Mouse (Mus musculus): ENCODE results near the gene Sumo3. TPM values are rescaled to one million over a fixed set of nuclear protein-coding genes. Genes with fewer than 3 reads are reported as not detected.
A peak's percentile ranks its signal among the peaks of the same experiment; 100 is the strongest.

The Sumo3 gene
- total RNA-seq, 1 experiment from 2014 or later, result 150 TPM

DNA sequence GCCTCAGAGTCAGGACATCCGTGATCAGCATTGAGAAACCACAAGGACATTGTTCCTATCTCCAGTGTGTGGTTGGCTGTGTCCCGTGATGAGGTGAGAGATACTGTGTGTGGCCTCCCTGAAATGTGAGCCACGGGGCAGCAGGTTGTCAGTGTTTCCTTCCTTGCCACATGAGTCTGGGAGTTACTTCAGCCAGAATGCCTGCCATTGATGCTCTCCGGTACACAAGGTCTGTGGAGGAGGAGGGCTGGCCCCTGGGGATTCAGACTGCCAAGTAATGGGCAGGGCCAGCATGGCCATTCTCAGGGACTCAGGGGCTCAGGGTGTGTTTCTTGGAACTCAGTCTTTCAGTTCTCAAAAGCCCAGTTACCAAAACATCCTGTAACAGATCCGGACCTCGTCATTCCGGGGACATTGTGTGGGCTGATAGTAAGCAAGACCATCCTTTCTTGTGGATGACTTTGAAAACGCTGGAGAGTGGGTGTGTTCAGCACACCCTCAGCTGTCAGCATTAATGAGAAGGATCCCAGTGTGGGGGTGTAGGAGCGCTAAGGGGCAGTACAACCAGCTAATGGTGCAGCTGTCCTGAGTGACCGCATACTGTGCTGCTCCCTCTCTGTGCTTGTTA, 22.0 kb upstream of the Sumo3 start:
- ATAC-seq (replicated peaks in 1 of 2; ENCODE audit: insufficient read depth in 1 of 2, low FRiP score in 2 of 2, low TSS enrichment in 1 of 2, low read depth in 1 of 2, poor library complexity in 2 of 2, severe bottlenecking in 2 of 2), result peak; percentile 25 to 44; a peak in 3 of 4 replicates

DNA sequence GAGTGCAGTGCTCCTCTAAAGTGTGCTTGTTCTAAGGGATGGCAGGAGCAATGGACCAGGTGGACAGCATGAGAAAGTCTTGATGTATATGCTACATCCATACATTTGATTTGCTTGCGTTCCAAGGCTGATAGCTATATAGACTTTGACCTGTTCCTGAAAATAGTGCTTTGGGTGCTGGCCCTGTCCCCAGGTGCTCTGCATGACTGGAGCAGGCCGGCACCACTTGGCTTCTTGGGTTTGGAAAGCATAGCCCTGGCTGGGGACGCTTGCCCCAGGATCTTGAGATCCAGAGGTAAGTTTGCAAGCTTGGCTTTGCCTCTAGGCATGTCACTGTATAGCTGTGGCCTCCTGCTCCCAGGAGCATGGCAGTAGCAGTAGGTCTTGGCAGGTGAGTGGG, 19.3 kb upstream of the Sumo3 start:
- no peak for ATAC-seq (replicated peaks in 1 of 2; ENCODE audit: insufficient read depth in 1 of 2, low FRiP score in 2 of 2, low TSS enrichment in 1 of 2, low read depth in 1 of 2, poor library complexity in 2 of 2, severe bottlenecking in 2 of 2)

DNA sequence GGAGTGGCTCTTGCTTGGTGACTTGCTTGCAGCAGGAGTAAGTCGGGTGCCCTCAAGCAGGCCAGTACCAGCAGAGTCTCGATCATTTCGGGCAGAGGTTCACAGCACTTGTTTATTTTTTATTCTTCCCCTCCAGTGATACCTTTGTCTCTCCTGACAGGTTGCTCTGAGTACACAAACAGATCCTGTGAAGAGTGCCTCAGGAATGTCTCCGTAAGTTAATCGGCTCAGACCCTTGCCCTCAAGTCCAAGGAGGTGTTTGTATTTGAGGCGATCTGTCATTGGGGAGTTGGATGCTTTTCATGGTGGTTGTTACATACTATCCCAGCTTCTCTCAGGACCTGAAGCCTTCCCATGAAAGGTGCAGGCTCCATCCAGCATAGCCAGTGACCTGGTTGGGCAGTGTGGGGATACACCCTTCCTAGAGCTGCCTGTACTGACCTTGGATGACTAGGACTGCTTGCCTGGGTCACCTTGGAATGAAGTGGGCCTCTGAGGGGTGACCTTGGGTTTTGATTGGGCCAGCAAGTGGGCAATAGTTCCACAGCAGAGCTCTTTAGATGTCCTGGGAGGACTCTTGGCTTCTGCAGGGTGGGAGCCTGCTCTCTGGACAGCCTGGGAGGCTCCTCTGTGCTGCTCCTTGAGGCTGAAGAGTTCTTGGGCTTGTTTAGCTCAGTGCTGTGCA, 18.7 kb upstream of the Sumo3 start:
- ATAC-seq (replicated peaks in 1 of 2; ENCODE audit: insufficient read depth in 1 of 2, low FRiP score in 2 of 2, low TSS enrichment in 1 of 2, low read depth in 1 of 2, poor library complexity in 2 of 2, severe bottlenecking in 2 of 2), result no peak

DNA sequence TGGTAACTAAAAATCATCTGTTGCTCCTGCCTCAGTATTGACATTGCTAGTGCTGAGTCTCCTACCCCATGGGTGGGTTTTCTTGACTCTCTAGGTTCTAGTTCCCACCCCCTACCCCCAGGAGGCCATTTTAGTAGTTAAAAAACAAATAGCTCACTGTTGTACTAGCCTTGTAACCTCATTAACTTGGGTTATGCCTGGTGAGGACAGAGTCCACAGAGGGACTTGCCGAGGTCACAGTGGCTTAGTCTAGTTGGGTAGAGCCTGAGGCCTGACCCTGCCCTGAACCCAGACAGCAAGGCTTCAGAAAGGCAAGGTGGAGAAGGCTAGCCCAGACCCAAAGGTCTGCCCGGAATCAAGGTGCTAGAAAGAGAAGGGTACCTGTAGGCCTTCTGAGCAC, 17.9 kb upstream of the Sumo3 start:
- no peak for ATAC-seq (replicated peaks in 1 of 2; ENCODE audit: insufficient read depth in 1 of 2, low FRiP score in 2 of 2, low TSS enrichment in 1 of 2, low read depth in 1 of 2, poor library complexity in 2 of 2, severe bottlenecking in 2 of 2)

DNA sequence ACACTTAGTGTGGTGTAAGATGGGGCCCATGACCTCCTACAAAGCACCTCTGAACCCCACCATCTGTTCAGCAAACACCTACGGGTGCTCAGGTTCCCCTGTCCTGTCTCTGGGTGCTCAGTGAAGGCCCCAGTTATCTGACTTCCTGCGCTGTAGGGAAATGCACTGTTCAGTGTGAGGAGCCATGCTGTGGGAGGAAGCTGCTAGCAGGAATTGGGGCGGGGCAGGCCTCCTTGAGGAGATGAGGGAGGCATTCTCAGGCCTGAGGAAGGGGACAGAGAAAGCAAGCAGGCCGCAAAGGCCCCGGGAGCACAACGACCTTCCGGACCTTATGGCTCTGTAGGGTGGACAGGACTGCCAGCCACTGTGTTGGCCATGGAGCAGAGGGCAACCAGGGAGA, 16.8 kb upstream of the Sumo3 start:
- ATAC-seq (replicated peaks in 1 of 2; ENCODE audit: insufficient read depth in 1 of 2, low FRiP score in 2 of 2, low TSS enrichment in 1 of 2, low read depth in 1 of 2, poor library complexity in 2 of 2, severe bottlenecking in 2 of 2), result peak; percentile 24 to 29; a peak in 1 of 4 replicates

DNA sequence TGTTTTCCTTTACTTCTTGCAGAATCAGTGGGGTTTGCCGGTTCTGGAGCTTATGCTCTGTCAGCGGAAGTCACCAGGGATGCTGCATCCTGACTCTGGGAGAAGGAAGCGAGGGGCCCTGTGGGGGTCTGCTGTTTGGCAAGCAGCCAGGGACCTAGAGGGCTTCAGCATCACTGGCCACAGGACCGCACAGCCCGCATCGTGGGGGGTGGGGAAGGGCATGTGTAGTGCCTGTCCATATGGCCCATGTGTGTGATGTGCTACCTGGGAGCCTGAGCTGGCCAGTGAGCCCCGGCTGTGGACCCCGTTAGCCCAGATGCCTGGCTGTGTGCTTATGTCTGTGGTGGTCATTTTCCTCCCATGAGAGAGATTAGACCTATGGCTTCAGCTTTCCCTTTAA, 16.1 kb upstream of the Sumo3 start:
- ATAC-seq (replicated peaks in 1 of 2; ENCODE audit: insufficient read depth in 1 of 2, low FRiP score in 2 of 2, low TSS enrichment in 1 of 2, low read depth in 1 of 2, poor library complexity in 2 of 2, severe bottlenecking in 2 of 2), result no peak

DNA sequence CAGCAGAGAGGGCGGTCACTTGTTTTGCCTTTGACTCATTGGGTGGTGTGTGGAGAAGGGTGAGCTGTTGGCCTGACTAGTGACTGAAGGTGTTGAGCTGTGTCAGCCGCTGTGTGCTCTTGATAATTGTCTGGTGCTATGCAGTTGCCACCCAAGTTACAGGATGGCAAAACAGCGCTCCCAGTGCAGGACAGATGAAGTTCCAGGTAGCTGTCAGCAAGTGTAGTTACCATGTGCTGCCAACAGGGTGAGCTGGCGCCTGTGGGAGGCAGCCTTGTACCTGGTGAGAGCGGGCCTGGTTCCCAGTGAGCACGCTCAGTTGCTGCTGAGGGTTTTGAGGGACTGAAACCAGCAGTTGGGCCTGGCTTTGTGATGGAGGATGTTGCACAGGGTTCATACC, 15.1 kb upstream of the Sumo3 start:
- peak; percentile 89 to 97 for ATAC-seq (replicated peaks in 1 of 2; ENCODE audit: insufficient read depth in 1 of 2, low FRiP score in 2 of 2, low TSS enrichment in 1 of 2, low read depth in 1 of 2, poor library complexity in 2 of 2, severe bottlenecking in 2 of 2)

DNA sequence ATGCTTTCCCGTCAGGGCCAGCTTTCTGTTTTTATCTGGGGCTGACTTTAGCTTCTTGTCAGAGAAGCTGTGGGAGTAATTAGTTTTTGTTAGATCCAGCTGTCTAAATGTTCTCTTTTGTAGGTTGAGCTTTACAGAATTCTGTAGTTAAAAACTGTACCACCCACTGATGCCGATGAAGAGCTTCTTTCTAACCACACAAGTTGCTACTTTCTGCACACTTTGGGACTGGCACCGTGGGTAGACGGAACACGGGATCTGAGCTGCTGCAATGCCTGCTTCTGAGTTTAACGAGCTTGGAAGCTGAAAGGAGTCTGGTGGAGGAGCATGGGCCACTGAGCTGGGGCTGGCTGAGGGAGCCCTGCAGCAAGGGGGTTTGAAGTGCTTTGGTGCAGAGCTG, 14.4 kb upstream of the Sumo3 start:
- no peak for ATAC-seq (replicated peaks in 1 of 2; ENCODE audit: insufficient read depth in 1 of 2, low FRiP score in 2 of 2, low TSS enrichment in 1 of 2, low read depth in 1 of 2, poor library complexity in 2 of 2, severe bottlenecking in 2 of 2)

DNA sequence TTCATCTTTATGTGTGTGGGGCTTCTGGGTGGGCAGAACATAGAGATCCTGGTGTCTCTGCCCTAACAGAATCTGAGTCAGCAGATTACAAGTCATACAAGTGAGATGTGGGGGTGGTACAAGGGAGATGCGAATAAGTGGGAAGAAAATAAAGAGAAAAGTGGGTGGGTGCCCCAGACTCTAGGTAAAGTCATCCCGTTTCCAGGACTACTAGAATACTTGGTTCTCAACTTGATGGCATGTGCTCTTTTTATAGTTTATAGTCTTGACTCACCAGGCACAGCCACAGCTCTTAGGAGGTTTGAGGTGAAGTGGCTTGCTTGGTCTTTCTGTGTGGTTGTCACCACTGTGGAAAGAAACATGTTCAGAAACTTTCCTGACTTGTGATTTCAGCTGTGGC, 9.8 kb upstream of the Sumo3 start:
- no peak for ATAC-seq (replicated peaks in 1 of 2; ENCODE audit: insufficient read depth in 1 of 2, low FRiP score in 2 of 2, low TSS enrichment in 1 of 2, low read depth in 1 of 2, poor library complexity in 2 of 2, severe bottlenecking in 2 of 2)

DNA sequence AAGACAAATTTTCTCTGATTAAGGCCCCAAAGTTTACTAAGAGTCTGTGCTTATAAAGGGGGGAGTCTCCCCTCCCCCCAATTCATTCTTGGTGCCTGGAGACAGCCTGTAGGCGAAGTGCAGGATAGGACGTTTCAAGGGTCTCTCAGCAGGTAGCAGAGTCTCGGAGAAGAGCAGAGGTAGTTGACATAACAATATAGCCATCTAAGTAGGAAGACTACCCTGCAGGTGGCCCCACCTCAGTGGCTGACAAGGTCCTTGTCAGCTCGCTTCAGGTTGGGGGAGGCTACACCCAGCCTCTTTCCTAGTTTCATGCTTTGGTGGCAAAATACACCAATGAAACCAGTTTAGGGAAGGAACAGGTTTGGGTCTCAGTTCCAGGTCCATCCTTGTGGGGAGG, 2.9 kb upstream of the Sumo3 start:
- ATAC-seq (replicated peaks in 1 of 2; ENCODE audit: insufficient read depth in 1 of 2, low FRiP score in 2 of 2, low TSS enrichment in 1 of 2, low read depth in 1 of 2, poor library complexity in 2 of 2, severe bottlenecking in 2 of 2), result no peak

DNA sequence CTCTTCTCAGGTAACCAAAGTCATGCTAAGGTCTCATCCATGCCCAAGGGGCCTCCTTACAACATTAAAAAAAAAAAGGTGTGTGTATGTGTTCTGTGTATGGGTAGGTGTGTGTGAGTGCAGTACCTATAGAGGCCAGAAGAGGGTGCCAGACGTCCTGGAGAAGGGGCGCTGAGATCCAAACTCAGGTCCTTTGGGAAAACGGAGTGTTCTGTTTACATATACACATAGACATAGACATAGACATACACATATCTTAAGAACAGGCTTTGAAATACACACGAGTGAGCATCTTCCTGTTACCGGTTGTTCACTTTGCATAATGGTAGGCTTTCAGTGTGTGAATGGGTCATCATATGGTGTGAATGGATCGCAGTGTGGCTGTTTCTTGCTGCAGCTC, 1.8 kb upstream of the Sumo3 start:
- ATAC-seq (replicated peaks in 1 of 2; ENCODE audit: insufficient read depth in 1 of 2, low FRiP score in 2 of 2, low TSS enrichment in 1 of 2, low read depth in 1 of 2, poor library complexity in 2 of 2, severe bottlenecking in 2 of 2), result no peak

DNA sequence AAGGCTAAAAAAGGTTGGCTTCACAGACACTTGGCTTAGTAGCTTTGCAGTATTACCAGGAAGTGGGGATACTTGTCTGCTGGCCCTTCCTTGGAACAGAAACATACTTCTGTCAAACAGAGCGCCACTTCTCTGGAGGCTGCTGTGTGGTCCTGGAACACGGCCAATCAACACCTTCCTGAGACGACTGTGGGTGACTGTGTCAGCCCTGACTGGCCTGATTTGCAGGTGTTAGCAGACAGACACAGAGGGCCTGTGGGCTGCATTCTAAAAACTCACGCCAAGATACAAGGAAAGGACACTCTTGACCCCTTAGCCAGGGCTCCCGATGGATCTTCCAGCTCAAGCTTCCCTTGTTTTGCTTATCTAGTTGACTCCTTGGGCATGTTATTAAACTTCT, 939 bp upstream of the Sumo3 start:
- no peak for ATAC-seq (replicated peaks in 1 of 2; ENCODE audit: insufficient read depth in 1 of 2, low FRiP score in 2 of 2, low TSS enrichment in 1 of 2, low read depth in 1 of 2, poor library complexity in 2 of 2, severe bottlenecking in 2 of 2)

DNA sequence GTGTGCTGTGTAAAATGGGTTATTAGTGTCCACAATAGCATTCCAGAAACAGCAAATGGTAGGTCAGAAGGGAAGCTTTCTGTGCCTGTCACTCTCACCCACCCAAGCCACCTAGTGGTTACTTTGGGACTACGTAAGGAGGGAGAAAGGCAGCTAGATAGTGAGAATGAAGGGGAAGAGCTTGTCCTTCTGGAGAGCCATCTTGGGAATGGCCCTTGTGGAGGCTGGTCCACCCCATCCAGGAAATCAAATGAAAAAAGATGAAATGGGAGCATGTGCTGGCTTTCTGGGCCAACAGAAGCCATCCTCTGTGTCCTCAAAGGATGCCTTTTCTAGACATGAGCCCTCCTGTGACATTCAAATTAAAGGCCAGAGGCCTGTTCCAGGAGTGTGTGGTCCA, 529 bp upstream of the Sumo3 start:
- ATAC-seq (replicated peaks in 1 of 2; ENCODE audit: insufficient read depth in 1 of 2, low FRiP score in 2 of 2, low TSS enrichment in 1 of 2, low read depth in 1 of 2, poor library complexity in 2 of 2, severe bottlenecking in 2 of 2), result peak; percentile 24 to 42

DNA sequence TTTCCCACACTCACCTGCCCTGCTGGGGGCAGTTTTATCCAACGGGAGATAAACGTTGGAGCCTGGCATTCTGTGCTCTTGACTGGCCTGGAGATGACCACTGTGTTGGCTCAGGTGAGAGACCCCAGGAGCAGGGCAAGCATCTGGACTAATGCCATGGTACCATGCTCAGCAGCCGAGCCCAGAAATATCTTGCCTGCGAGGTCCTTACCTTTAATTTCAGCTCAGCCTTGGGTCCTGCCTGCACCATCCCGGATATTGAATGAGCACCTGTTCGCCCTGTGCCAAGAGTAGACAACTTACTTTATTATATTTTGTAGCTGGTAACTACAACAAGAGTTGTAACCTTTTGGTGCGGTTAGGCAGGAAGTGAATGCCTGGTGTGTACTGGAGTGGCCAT, 958 bp downstream of the Sumo3 start:
- ATAC-seq (replicated peaks in 1 of 2; ENCODE audit: insufficient read depth in 1 of 2, low FRiP score in 2 of 2, low TSS enrichment in 1 of 2, low read depth in 1 of 2, poor library complexity in 2 of 2, severe bottlenecking in 2 of 2), result peak in 1 of 2 experiments; percentile 32; a peak in 3 of 4 replicates

DNA sequence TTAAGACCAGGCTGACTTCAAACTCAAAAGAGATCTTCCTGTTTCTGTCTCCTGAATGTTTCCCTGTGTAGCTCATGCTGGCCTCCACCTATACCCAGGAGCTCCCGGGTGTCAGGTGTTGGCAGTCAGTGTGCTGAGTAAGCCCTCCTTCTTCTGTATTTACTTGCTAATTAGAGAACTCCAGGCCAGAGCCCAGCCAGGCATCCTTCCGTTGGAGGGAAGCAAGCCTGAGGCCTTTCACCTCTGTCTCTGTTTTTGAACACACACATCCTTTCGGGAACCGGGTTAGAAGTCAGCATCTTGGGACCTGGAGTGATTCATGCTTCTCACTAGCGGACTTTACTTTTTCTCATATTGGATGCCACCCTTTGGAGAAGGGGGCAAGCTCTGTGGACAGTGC, 1.5 kb downstream of the Sumo3 start:
- ATAC-seq (replicated peaks in 1 of 2; ENCODE audit: insufficient read depth in 1 of 2, low FRiP score in 2 of 2, low TSS enrichment in 1 of 2, low read depth in 1 of 2, poor library complexity in 2 of 2, severe bottlenecking in 2 of 2), result no peak

DNA sequence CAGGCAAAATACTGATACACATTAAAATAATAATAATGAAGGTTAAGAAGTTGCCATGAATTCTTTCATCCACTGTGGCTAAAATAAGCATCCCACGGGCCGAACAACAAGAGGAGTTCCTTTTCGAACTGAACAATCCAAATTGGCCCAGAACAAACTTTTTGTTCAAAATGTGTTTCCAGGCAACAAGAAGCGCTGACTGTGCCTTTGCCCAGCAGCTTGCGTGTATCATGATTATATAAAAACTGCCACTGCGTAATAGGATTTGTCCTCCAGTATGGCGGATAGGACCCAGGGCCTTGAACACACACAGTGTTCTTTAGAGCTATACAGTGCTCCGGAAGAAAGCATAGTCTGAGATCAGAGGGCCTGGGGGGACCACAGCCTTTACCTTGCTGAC, 2.7 kb downstream of the Sumo3 start:
- no peak for ATAC-seq (replicated peaks in 1 of 2; ENCODE audit: insufficient read depth in 1 of 2, low FRiP score in 2 of 2, low TSS enrichment in 1 of 2, low read depth in 1 of 2, poor library complexity in 2 of 2, severe bottlenecking in 2 of 2)

DNA sequence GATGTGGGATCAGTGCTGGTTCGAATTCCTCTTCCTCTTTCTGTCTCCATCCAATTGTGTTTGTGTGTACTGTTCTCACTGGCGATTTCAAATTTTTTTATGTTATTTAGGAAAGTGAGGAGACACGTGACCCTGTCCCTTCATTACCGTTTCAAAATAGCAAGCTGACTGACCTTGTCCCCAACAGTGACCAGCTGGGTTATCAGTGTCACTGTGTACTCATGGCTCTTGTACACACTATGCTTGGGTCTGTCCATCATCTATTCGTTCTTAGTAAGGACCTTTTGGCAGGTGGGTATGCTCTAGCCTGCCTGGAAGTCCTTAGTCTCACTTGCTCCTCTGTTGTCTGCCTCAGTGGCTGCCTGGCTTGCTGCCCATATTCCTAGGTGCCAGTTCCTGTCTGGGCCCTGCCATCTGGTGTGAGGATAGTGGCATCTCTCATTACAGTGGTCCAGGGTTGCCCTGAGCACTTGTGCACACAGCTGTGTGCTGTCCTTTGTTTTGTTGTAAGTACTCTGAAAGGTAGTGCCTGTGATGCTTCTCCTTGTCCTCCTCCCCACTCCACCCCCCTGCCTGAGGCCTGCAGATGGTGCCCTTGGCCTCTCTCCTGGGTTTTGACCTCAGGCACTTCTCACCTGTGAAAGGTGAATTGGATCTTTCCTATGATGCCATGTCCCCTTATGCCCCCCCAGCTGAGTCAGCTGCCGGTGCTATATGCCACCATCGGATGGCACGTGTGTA, 4.5 kb downstream of the Sumo3 start:
- ATAC-seq (replicated peaks in 1 of 2; ENCODE audit: insufficient read depth in 1 of 2, low FRiP score in 2 of 2, low TSS enrichment in 1 of 2, low read depth in 1 of 2, poor library complexity in 2 of 2, severe bottlenecking in 2 of 2), result no peak

DNA sequence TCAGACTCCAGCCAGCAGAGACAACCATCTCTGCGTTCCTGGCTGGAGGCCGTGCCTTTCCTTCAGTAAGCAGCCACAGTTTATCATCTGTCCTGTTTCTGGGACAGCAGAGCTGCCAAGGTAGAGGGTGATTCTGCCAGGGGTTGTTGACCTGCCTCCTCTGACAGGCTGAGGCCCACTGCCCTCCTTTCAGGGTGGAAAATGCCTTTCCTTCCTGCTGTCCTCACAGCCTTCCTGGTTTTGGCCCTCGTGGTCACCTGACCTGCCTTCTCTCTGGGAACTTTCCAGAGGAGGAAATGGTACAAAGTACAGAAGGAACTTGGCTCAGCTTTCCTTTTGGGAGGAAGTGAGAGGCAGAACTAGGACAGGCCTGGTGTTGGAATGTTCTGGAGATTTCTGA, 7.5 kb downstream of the Sumo3 start:
- ATAC-seq (replicated peaks in 1 of 2; ENCODE audit: insufficient read depth in 1 of 2, low FRiP score in 2 of 2, low TSS enrichment in 1 of 2, low read depth in 1 of 2, poor library complexity in 2 of 2, severe bottlenecking in 2 of 2), result peak in 1 of 2 experiments; percentile 25; a peak in 1 of 4 replicates

All from hematopoietic stem cell, adult 5-6 weeks (primary cell).